Mouse (Mus musculus): ENCODE data around the gene Rbfox1. TPM values are rescaled to one million over a fixed set of nuclear protein-coding genes. Genes with fewer than 3 reads are reported as not detected.

Rbfox1 gene
- total and polyA plus RNA-seq, 2 experiments from 2014 or later, result 129 to 214 TPM

GRCm38 (mm10) chr16:7433296-7433695 lies 1548.1 kb downstream of the Rbfox1 start:
- no peak for ATAC-seq
- 88% methylated on average over 6 of the region's 6 CpGs for WGBS

GRCm38 (mm10) chr16:7446791-7447290 lies 1561.7 kb downstream of the Rbfox1 start:
- 60% methylated on average over 1 of the region's 1 CpGs for WGBS
- Histone ChIP-seq H3K9ac (no peak overlapping the region), H3K4me3 (ENCODE audit: low read depth, low read length) (no peak overlapping the region), H3K4me2 (ENCODE audit: low read depth) (no peak overlapping the region), H3K27ac (ENCODE audit: low read depth, low read length) (no peak overlapping the region), H3K36me3 (ENCODE audit: insufficient read depth) (no peaks in the 10 kb centered on the region), H3K4me1 (ENCODE audit: insufficient read depth) (0 out of 2 replicates have a peak, but pooled peaks cover 15% of the 10 kb centered on the region), H3K9me3 (ENCODE audit: low read length) (no peaks in the 10 kb centered on the region), H3K27me3 (ENCODE audit: insufficient read depth, low read length) (no peaks in the 10 kb centered on the region)
- DNase-seq, result no peak
- TF ChIP-seq CTCF (IDR thresholded peaks at IDR 0.05; ENCODE audit: low read depth), result no peak
- no peak for ATAC-seq

More at GRCm38 (mm10) chr16:7433296-7433695, 1548.1 kb downstream of the Rbfox1 start:
- TF ChIP-seq CTCF (IDR thresholded peaks at IDR 0.05; ENCODE audit: low read depth), result no peak
- no peaks in the 10 kb centered on the region for H3K27me3 ChIP-seq (ENCODE audit: insufficient read depth, low read length)
- H3K9ac ChIP-seq, result no peak overlapping the region
- no peaks in the 10 kb centered on the region for H3K9me3 ChIP-seq (ENCODE audit: low read length)
- H3K36me3 ChIP-seq (ENCODE audit: insufficient read depth), result no peaks in the 10 kb centered on the region
- no peak overlapping the region for H3K4me2 ChIP-seq (ENCODE audit: low read depth)
- no peak overlapping the region for H3K4me3 ChIP-seq (ENCODE audit: low read depth, low read length)
- H3K4me1 ChIP-seq (ENCODE audit: insufficient read depth), result no peaks in the 10 kb centered on the region
- no peak for DNase-seq
- H3K27ac ChIP-seq (ENCODE audit: low read depth, low read length), result no peak overlapping the region

- no peak overlapping the region for H3K9ac ChIP-seq
- no peaks in the 10 kb centered on the region for H3K36me3 ChIP-seq (ENCODE audit: insufficient read depth)
- ATAC-seq, result peak; percentile 90
- no peak overlapping the region for H3K4me2 ChIP-seq (ENCODE audit: low read depth)
- no peak for TF ChIP-seq CTCF (IDR thresholded peaks at IDR 0.05; ENCODE audit: low read depth)
- H3K27ac ChIP-seq (ENCODE audit: low read depth, low read length), result 0 out of 2 replicates have a peak overlapping the region, but pooled peaks have one; percentile 29
- H3K27me3 ChIP-seq (ENCODE audit: insufficient read depth, low read length), result no peaks in the 10 kb centered on the region
- 21% methylated on average over 8 of the region's 8 CpGs for WGBS
- H3K4me1 ChIP-seq (ENCODE audit: insufficient read depth), result 0 out of 2 replicates have a peak, but pooled peaks cover 15% of the 10 kb centered on the region
- no peaks in the 10 kb centered on the region for H3K9me3 ChIP-seq (ENCODE audit: low read length)
- no peak overlapping the region for H3K4me3 ChIP-seq (ENCODE audit: low read depth, low read length)
- peak; percentile 68 for DNase-seq
Measured at GRCm38 (mm10) chr16:7447718-7448649, 1562.8 kb downstream of the Rbfox1 start.

- no peaks in the 10 kb centered on the region for H3K36me3 ChIP-seq (ENCODE audit: insufficient read depth)
- H3K9ac ChIP-seq, result no peak overlapping the region
- 56% methylated on average over 3 of the region's 3 CpGs for WGBS
- no peaks in the 10 kb centered on the region for H3K9me3 ChIP-seq (ENCODE audit: low read length)
- TF ChIP-seq CTCF (IDR thresholded peaks at IDR 0.05; ENCODE audit: low read depth), result no peak
- H3K27ac ChIP-seq (ENCODE audit: low read depth, low read length), result no peak overlapping the region
- ATAC-seq (no peak), DNase-seq (no peak)
- no peak overlapping the region for H3K4me3 ChIP-seq (ENCODE audit: low read depth, low read length)
- 0 out of 2 replicates have a peak, but pooled peaks cover 15% of the 10 kb centered on the region for H3K4me1 ChIP-seq (ENCODE audit: insufficient read depth)
- no peak overlapping the region for H3K4me2 ChIP-seq (ENCODE audit: low read depth)
- no peaks in the 10 kb centered on the region for H3K27me3 ChIP-seq (ENCODE audit: insufficient read depth, low read length)
Measured at GRCm38 (mm10) chr16:7451193-7451592, 1566.0 kb downstream of the Rbfox1 start.

- Histone ChIP-seq H3K4me1 (ENCODE audit: insufficient read depth) (no peaks in the 10 kb centered on the region), H3K27ac (ENCODE audit: low read depth, low read length) (no peak overlapping the region), H3K36me3 (ENCODE audit: insufficient read depth) (no peaks in the 10 kb centered on the region), H3K9ac (no peak overlapping the region), H3K4me3 (ENCODE audit: low read depth, low read length) (no peak overlapping the region), H3K27me3 (ENCODE audit: insufficient read depth, low read length) (no peaks in the 10 kb centered on the region; the same call in 1 of the 2 replicates), H3K9me3 (ENCODE audit: low read length) (no peaks in the 10 kb centered on the region), H3K4me2 (ENCODE audit: low read depth) (no peak overlapping the region)
- WGBS, result 78% methylated on average over 4 of the region's 4 CpGs
- ATAC-seq (no peak), DNase-seq (no peak)
- TF ChIP-seq CTCF (IDR thresholded peaks at IDR 0.05; ENCODE audit: low read depth), result no peak
Measured at GRCm38 (mm10) chr16:7457571-7457970, 1572.4 kb downstream of the Rbfox1 start.

All from forebrain, postnatal 0 days (tissue).